Mouse (Mus musculus) cortical plate, adult 2 months (tissue): Measurements from ENCODE around the gene Olfr15. TPM values are rescaled to one million over a fixed set of nuclear protein-coding genes. Genes with fewer than 3 reads are reported as not detected.
A peak's percentile ranks its signal among the peaks of the same experiment; 100 is the strongest.

Experiments
- H3K27ac ChIP-seq: fragments of 200-500 bp; 2 replicates; pipeline ENCODE4 v1.5.1; 2012; ENCODE audit warnings: low read length, control low read depth, inconsistent platforms; ENCODE audit not compliant: insufficient read depth
- H3K4me1 ChIP-seq: fragments of 200-500 bp; 2 replicates; pipeline ENCODE4 v1.6.1; 2011; ENCODE audit warnings: low read length; ENCODE audit not compliant: control insufficient read depth, insufficient read depth
- H3K4me3 ChIP-seq: fragments of 200-500 bp; 2 replicates; pipeline ENCODE4 v1.5.1; 2011; ENCODE audit warnings: mild to moderate bottlenecking, low read length, control low read depth; ENCODE audit not compliant: insufficient read depth
- CTCF ChIP-seq: fragments of 200-500 bp; IDR thresholded peaks from 2 replicates; pipeline ENCODE4 v1.5.1; 2011; ENCODE audit warnings: mild to moderate bottlenecking, control low read depth, low read length; ENCODE audit not compliant: insufficient read depth; ENCODE audit errors: extremely low read depth
- POLR2A ChIP-seq: fragments of 200-500 bp; IDR thresholded peaks from 2 replicates; pipeline ENCODE4 v1.6.1; 2011; ENCODE audit warnings: mild to moderate bottlenecking, low read length, control low read depth; ENCODE audit not compliant: insufficient read depth; ENCODE audit errors: extremely low read depth
- polyA plus RNA-seq: library from polyadenylated mRNA; depleted of rRNA; stranded (reverse); fragments of >200 nt; gene quantifications from 2 replicates; pipeline ENCODE4 v1.2.3, GENCODE M21; 2012; rRNA removed

Olfr15 gene
- polyA plus RNA-seq, 1 experiment, result not detected

DNA sequence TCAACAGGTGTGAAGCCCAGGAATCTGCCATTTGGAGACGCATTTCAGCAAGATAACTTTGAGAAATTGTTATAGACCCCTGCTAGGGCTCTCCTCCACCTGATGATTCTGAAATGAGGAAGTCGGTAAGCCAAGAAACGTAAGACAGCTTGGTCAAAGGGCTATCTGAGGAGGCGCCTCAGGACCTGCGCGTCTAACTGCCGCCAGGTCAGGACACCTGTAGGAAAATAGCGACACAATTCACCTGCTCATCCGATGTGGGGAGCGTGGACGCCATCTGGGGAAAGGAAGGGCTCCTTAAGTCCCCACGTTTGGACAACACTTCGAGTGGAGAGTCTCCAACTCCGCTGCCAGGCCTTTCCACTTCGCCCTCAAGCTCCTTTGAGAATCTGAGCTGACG is 41.1 kb downstream of the Olfr15 start:
- Histone ChIP-seq H3K4me3 (peak overlapping the region; percentile 40), H3K27ac (no peak overlapping the region), H3K4me1 (0 out of 2 replicates have a peak, but pooled peaks cover 1% of the 10 kb centered on the region)
- TF ChIP-seq CTCF (no peak), POLR2A (no peak)

DNA sequence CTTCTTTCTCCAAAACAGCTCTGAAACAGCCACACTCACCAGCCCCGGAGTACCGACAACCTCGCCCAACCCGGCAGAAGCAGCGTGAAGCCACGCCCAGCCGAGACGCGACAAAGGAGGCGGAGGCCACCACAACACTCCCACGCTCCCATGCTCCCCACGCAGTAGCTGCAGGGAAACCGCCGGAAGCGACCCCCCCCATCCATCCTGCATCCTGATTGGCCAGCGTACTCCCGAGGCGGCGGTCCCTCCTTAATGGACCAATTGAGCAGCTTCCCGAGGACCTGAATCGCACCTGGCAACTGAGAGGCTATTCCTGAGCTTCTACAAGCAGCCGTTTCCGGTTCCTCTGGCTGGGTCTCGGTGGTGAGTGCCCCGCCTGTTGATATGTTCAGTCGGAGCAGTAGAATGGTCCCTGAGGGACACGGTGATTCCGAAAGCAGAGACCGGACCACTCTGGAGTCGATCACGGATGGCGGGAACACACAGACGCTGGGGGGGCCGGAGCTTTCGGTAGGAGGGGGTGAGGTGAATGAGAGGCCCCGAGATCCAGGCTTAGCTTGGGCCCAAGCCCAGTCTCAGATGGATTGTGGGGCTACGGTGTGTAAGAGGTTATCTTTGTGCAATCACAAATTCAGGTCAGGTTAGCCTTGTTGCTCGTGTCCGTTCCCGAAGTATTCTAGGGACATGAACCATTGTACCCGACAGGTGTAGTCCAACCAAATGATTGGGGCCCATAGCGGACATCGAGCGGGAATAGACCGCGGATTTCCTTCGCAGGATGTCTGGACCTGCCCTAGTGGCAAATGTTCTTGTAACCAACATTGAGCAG is 41.8 kb downstream of the Olfr15 start, which contains the start of gene Naa60:
Gene Naa60 (plus strand): TSS at position 160 of the 832 bp plus-strand sequence.
- Histone ChIP-seq H3K4me1 (0 out of 2 replicates have a peak, but pooled peaks cover 1% of the 10 kb centered on the region), H3K27ac (no peak within 1 kb of the TSS)
- TF ChIP-seq POLR2A (no peak; the same call in 1 of the 2 replicates), CTCF (no peak)

DNA sequence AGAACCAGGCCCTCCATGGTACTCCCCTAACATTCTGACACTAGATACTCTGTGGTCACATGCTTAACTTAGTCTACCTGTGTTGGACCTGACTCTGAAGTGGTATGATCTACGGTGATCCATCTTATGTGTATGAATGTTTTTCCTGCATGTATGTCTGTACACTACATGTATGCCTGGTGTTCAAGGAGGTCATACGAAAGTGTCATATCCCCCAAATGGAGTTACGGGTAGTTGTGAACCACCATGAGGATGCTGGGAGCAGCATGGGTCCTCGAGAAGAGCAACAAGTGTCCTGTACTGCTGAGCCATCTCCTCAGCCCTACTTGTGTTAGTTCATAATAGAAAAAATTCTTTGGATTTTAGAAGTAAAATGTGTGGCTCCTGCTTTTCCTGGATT is 45.7 kb downstream of the Olfr15 start:
- TF ChIP-seq POLR2A, result no peak
- no peak for TF ChIP-seq CTCF
- peaks cover 1% of the 10 kb centered on the region; the same call in 1 of the 2 replicates for H3K4me1 ChIP-seq
- no peak overlapping the region for H3K27ac ChIP-seq
- H3K4me3 ChIP-seq, result no peak overlapping the region

More for the DNA sequence above, 41.8 kb downstream of the Olfr15 start, which contains the start of gene Naa60:
- H3K4me3 ChIP-seq, result peak within 1 kb of the TSS; percentile 40

DNA sequence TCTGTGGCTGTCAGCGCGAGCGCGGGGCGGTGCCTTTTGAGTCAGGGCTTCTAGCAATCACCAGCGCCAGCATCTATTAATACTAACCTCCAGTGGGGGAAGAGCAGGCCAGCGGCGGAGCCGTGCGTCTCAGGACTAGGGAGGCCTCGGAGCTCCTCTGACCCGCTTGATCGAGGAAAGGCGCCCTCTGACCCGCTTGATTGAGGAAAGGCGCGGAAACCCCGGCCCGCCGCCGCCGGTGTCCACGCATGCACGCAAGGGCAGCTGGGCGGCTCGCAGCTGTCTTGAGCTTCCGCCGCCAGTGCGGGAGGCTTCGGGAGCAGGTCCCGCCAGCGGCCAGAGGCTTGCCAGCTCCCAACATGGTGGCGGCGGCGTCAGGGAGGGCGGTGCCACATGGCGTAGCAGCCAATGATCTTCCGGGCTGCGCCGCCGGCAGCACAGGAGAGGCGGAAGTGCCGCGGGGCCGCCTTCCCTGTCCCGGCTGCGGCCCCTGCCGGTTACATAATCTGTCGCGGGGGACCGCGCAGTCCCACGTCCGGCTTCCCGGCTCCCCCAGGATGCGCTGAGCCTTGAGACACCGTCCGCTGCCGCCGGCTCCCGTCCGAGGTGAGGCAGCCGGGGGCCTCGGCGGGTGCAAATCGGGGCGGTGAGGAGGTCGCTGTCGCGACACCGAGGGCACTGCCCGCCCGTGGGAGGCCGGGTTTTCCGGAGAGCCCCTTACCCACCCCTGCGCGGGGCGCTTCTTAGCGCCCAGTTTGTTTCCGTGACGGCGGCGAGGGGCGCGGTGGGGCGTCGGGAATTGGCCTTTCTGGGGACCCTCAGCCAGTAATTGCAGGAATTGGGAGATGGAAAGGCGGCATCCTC is 53.8 kb downstream of the Olfr15 start, which contains the start of the genes Zfp597 and Gm20695:
Gene Zfp597 (minus strand): TSS at position 361 of the 864 bp plus-strand sequence.
Gene Gm20695 (plus strand): TSS at position 448 of the 864 bp plus-strand sequence.
- Histone ChIP-seq H3K4me1 (peaks cover 5% of the 10 kb centered on the region), H3K4me3 (peak within 1 kb of the TSS; percentile 85)
- TF ChIP-seq POLR2A, result 0 out of 2 replicates have a peak, but pooled peaks have one; percentile 52
- TF ChIP-seq CTCF, result no peak

GRCm38 (mm10) chr16:3885065-3885670 is 54.5 kb downstream of the Olfr15 start:
- TF ChIP-seq POLR2A (no peak), CTCF (no peak)
- H3K27ac ChIP-seq, result peak overlapping the region; percentile 99
- H3K4me3 ChIP-seq, result peak overlapping the region; percentile 85
- H3K4me1 ChIP-seq, result peaks cover 5% of the 10 kb centered on the region

More for the DNA sequence above, 53.8 kb downstream of the Olfr15 start, which contains the start of the genes Zfp597 and Gm20695:
- H3K27ac ChIP-seq, result peak within 1 kb of the TSS; percentile 99

DNA sequence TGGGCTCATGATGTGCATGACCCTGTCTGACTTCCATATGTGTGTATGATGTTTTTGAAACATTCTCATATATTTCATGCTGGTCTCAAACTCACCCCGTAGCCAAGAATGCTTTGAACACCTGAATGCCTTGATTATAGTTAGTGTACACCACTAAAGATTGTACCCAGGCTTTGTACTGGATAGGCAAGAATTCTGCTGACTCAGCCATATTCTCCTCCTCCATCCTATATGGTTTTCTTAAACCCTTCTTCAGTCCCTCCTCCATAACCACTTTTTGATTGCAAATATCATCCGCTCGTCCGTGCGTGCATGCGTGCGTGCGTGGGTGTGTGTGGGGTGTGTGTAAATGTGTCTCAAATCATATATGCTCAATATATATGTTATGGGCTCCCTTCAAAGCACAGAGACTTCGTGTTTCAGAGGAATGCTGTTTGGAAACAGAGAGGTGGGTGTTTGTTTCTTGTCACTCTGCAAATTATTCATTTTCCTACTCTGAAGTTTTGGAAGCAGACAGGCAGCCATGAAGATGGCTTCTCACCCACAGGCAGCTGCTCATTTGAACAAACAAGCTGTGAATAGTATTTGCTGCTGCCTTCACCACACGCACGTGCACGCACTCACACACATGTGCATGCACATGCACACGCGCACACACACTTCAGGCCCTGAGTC is 61.1 kb downstream of the Olfr15 start:
- no peak for TF ChIP-seq CTCF
- no peak for TF ChIP-seq POLR2A
- no peak overlapping the region for H3K27ac ChIP-seq
- H3K4me3 ChIP-seq, result no peak overlapping the region
- peaks cover 3% of the 10 kb centered on the region; the same call in 1 of the 2 replicates for H3K4me1 ChIP-seq

GRCm38 (mm10) chr16:3893739-3894138 is 63.1 kb downstream of the Olfr15 start:
- H3K4me3 ChIP-seq, result no peak overlapping the region
- H3K27ac ChIP-seq, result no peak overlapping the region
- no peak for TF ChIP-seq CTCF
- no peak for TF ChIP-seq POLR2A
- peaks cover 3% of the 10 kb centered on the region; the same call in 1 of the 2 replicates for H3K4me1 ChIP-seq

Other genes starting within 250 kb of the Olfr15 start
- gene Olfr161, start 239.8 kb upstream of the Olfr15 start, polyA plus RNA-seq, result not detected in 2 replicates
- gene Mefv, start 112.8 kb upstream of the Olfr15 start, polyA plus RNA-seq, result 0.04 TPM in 1 of 2 replicates, not detected in the other
- 17.8 and 18.3 TPM in 2 replicates for gene Zfp263, start 86.8 kb upstream of the Olfr15 start, polyA plus RNA-seq
- 3.3 and 3.4 TPM in 2 replicates for gene Zfp174, start 16.4 kb downstream of the Olfr15 start, polyA plus RNA-seq
- 112 and 113 TPM in 2 replicates for gene Naa60, start 41.5 kb downstream of the Olfr15 start, polyA plus RNA-seq
- gene Zfp597, start 53.7 kb downstream of the Olfr15 start, polyA plus RNA-seq, result 11.4 and 11.7 TPM in 2 replicates
- gene Gm20695, start 53.8 kb downstream of the Olfr15 start, polyA plus RNA-seq, result 0.45 and 0.54 TPM in 2 replicates
- gene 1700037C18Rik, start 77.8 kb downstream of the Olfr15 start, polyA plus RNA-seq, result 8.8 and 9.5 TPM in 2 replicates
- gene Cluap1, start 77.9 kb downstream of the Olfr15 start, polyA plus RNA-seq, result 25.2 and 27.5 TPM in 2 replicates
- 0.83 and 0.92 TPM in 2 replicates for gene Nlrc3, start 145.8 kb downstream of the Olfr15 start, polyA plus RNA-seq
- gene Slx4, start 172.9 kb downstream of the Olfr15 start, polyA plus RNA-seq, result 36.0 and 37.2 TPM in 2 replicates
- gene Dnase1, start 206.1 kb downstream of the Olfr15 start, polyA plus RNA-seq, result not detected in 2 replicates
- 75.8 and 77.7 TPM in 2 replicates for gene Trap1, start 246.9 kb downstream of the Olfr15 start, polyA plus RNA-seq